Mouse (Mus musculus): ENCODE measurements around the gene Pcx.

DNA sequence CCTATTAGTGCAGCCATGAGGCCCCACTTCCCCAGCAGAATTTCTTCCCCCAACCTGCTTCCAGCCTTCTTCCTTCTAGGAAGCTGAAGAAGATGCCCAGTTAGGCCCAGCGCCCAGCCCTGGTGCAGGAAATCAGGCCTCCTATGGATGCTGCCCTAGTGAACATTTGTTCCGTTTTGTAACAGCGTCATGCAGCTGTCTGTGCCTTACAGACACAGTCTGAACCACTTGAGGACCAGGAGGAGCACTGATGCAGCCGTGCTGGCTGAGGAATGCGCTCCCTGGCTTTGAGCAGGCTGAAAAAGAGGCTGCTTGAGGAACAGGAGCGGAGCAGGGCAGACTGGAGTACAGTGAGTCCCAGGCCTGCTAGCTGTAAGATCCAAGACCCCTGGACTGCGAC is 15.6 kb upstream of the Pcx start:
- TF ChIP-seq CTCF (IDR thresholded peaks at IDR 0.05): no peak
- TF ChIP-seq EP300 (IDR thresholded peaks at IDR 0.05): no peak
